8 mouse cellular contexts compared by ENCODE assay signal in genomic region chr7:110061199-110061751, GRCm38 (mm10). TPM values are rescaled to one million over a fixed set of nuclear protein-coding genes. Genes with fewer than 3 reads are reported as not detected.
DNase-seq lines count a peak whose midpoint lies in the region; ATAC-seq and TF ChIP-seq lines count a peak whose summit lies in the region.

TSS of gene Zfp143 (plus strand) at chr7:110061217.

- H3K27ac ChIP-seq in embryonic facial prominence, embryonic 13.5 days = peak within 1 kb of the TSS; percentile 100
- peak within 1 kb of the TSS; percentile 99 for H3K27ac ChIP-seq in kidney, adult 2 months (ENCODE audit: insufficient read depth, low read depth, low read length)
- H3K27ac ChIP-seq in limb, embryonic 12.5 days = peak within 1 kb of the TSS; percentile 100
- peak within 1 kb of the TSS; percentile 99 for H3K27ac ChIP-seq in midbrain, embryonic 15.5 days
- peak within 1 kb of the TSS; percentile 99 for H3K27ac ChIP-seq in spleen, adult 2 months (ENCODE audit: insufficient read depth, low read length)

- WGBS in embryonic facial prominence, embryonic 13.5 days = under 1% methylated on average over 34 of the region's 34 CpGs
- under 1% methylated on average over 34 of the region's 34 CpGs for WGBS in kidney, adult 2 months
- WGBS in limb, embryonic 12.5 days = under 1% methylated on average over 34 of the region's 34 CpGs
- WGBS in midbrain, embryonic 15.5 days = under 1% methylated on average over 34 of the region's 34 CpGs
- WGBS in spleen, adult 2 months = under 1% methylated on average over 34 of the region's 34 CpGs

- DNase-seq in 3134 (ENCODE audit: extremely low read depth, insufficient read length, low spot score) = peak; percentile 99
- DNase-seq in adrenal gland, postnatal 36 days = peak; percentile 100
- peak; percentile 100 for DNase-seq in heart, adult 18-20 months
- peak; percentile 100 for DNase-seq in kidney, adult 2 months
- peak; percentile 100 for DNase-seq in spleen, adult 2 months (ENCODE audit: low read depth in 1 of 2, low spot score in 2 of 2)

- peak within 1 kb of the TSS; percentile 67 for H3K4me2 ChIP-seq in embryonic facial prominence, embryonic 13.5 days
- H3K4me2 ChIP-seq in limb, embryonic 12.5 days = peak within 1 kb of the TSS; percentile 67
- H3K4me2 ChIP-seq in midbrain, embryonic 15.5 days = peak within 1 kb of the TSS; percentile 62

- H3K4me3 ChIP-seq in embryonic facial prominence, embryonic 13.5 days = peak within 1 kb of the TSS; percentile 80
- peak within 1 kb of the TSS; percentile 99 for H3K4me3 ChIP-seq in kidney, adult 2 months (ENCODE audit: insufficient read depth, low read depth, low read length)
- H3K4me3 ChIP-seq in limb, embryonic 12.5 days (replicated peaks) = peak within 1 kb of the TSS; percentile 80
- H3K4me3 ChIP-seq in midbrain, embryonic 15.5 days = peak within 1 kb of the TSS; percentile 74
- peak within 1 kb of the TSS; percentile 88 for H3K4me3 ChIP-seq in spleen, adult 2 months (ENCODE audit: extremely low read depth, insufficient read depth, insufficient read length)

- peak; percentile 80 for TF ChIP-seq POLR2A in kidney, adult 2 months (IDR thresholded peaks at IDR 0.05; ENCODE audit: low read depth, low read length)
- peak; percentile 79 for TF ChIP-seq POLR2A in spleen, adult 2 months (IDR thresholded peaks at IDR 0.05; ENCODE audit: low read depth, low read length)

- ATAC-seq in embryonic facial prominence, embryonic 13.5 days (ENCODE audit: insufficient number of reproducible peaks, insufficient read depth, low FRiP score, low TSS enrichment, low read depth) = peak; percentile 99
- ATAC-seq in limb, embryonic 12.5 days (ENCODE audit: insufficient number of reproducible peaks, insufficient read depth, low FRiP score, low TSS enrichment, low read depth) = peak; percentile 99
- ATAC-seq in midbrain, embryonic 15.5 days (replicated peaks) = peak; percentile 99

- H3K9me3 ChIP-seq in embryonic facial prominence, embryonic 13.5 days = no peaks in the 10 kb centered on the region
- no peaks in the 10 kb centered on the region for H3K9me3 ChIP-seq in limb, embryonic 12.5 days
- no peaks in the 10 kb centered on the region for H3K9me3 ChIP-seq in midbrain, embryonic 15.5 days

- peaks cover 25% of the 10 kb centered on the region for H3K36me3 ChIP-seq in embryonic facial prominence, embryonic 13.5 days
- no peaks in the 10 kb centered on the region; the same call in 1 of the 2 replicates for H3K36me3 ChIP-seq in kidney, adult 2 months (ENCODE audit: control insufficient read depth, insufficient read depth, low read length)
- H3K36me3 ChIP-seq in limb, embryonic 12.5 days = peaks cover 32% of the 10 kb centered on the region
- H3K36me3 ChIP-seq in midbrain, embryonic 15.5 days (replicated peaks) = peaks cover 6% of the 10 kb centered on the region; the same call in 1 of the 2 replicates
- no peaks in the 10 kb centered on the region; the same call in 1 of the 2 replicates for H3K36me3 ChIP-seq in spleen, adult 2 months (ENCODE audit: control insufficient read depth, insufficient read depth, low read length)

- H3K9ac ChIP-seq in embryonic facial prominence, embryonic 13.5 days = peak within 1 kb of the TSS; percentile 96
- peak within 1 kb of the TSS; percentile 98 for H3K9ac ChIP-seq in limb, embryonic 12.5 days (replicated peaks)
- peak within 1 kb of the TSS; percentile 95 for H3K9ac ChIP-seq in midbrain, embryonic 15.5 days

- no peak for TF ChIP-seq CTCF in kidney, adult 2 months (conservative IDR thresholded peaks at IDR 0.05; ENCODE audit: insufficient read depth, insufficient read length, low read depth, low read length)
- no peak for TF ChIP-seq CTCF in spleen, adult 2 months (IDR thresholded peaks at IDR 0.05; ENCODE audit: extremely low read depth, insufficient read depth, insufficient read length, insufficient replicate concordance)

- peaks cover 11% of the 10 kb centered on the region for H3K4me1 ChIP-seq in embryonic facial prominence, embryonic 13.5 days
- H3K4me1 ChIP-seq in kidney, adult 2 months (ENCODE audit: control insufficient read depth, insufficient read depth, low read length) = peaks cover 5% of the 10 kb centered on the region; the same call in 1 of the 2 replicates
- H3K4me1 ChIP-seq in limb, embryonic 12.5 days (replicated peaks) = peaks cover 10% of the 10 kb centered on the region
- peaks cover 17% of the 10 kb centered on the region for H3K4me1 ChIP-seq in midbrain, embryonic 15.5 days
- peaks cover 2% of the 10 kb centered on the region; the same call in 1 of the 2 replicates for H3K4me1 ChIP-seq in spleen, adult 2 months (ENCODE audit: control insufficient read depth, insufficient read depth, insufficient read length)

- no peaks in the 10 kb centered on the region for H3K27me3 ChIP-seq in embryonic facial prominence, embryonic 13.5 days
- no peaks in the 10 kb centered on the region for H3K27me3 ChIP-seq in kidney, adult 2 months (replicated peaks; ENCODE audit: control insufficient read depth, insufficient read depth, low read length)
- H3K27me3 ChIP-seq in limb, embryonic 12.5 days = no peaks in the 10 kb centered on the region
- H3K27me3 ChIP-seq in midbrain, embryonic 15.5 days (replicated peaks) = no peaks in the 10 kb centered on the region
- no peaks in the 10 kb centered on the region for H3K27me3 ChIP-seq in spleen, adult 2 months (ENCODE audit: control insufficient read depth, insufficient read depth, low read length)

RNA-seq across cellular contexts. Expression of gene Zfp143, which starts in this region (rescaled TPM):
- 10 to 100 TPM; 11.1 to 13.1 TPM for total RNA-seq in adrenal gland, postnatal 36 days (2021)
- 18.0 and 19.8 TPM in 2 replicates for polyA plus RNA-seq in embryonic facial prominence, embryonic 13.5 days (2015; fragmentation: Nextera tagmentation; extraction: Ambion mirVana)
- 1 to 10 TPM; 6.8 to 7.6 TPM for total RNA-seq in heart, adult 18-20 months (2021)
- polyA plus RNA-seq in kidney, adult 2 months (2012; rRNA removed) = 7.5 and 9.4 TPM in 2 replicates
- polyA plus RNA-seq in limb, embryonic 12.5 days (2016; fragmentation: Nextera tagmentation; extraction: Ambion mirVana) = 21.6 and 24.3 TPM in 2 replicates
- 16.2 and 16.7 TPM in 2 replicates for polyA plus RNA-seq in midbrain, embryonic 15.5 days (2015; fragmentation: Nextera tagmentation; extraction: Ambion mirVana)
- polyA plus RNA-seq in spleen, adult 2 months (2012; rRNA removed) = 14.9 and 15.6 TPM in 2 replicates

Comparison
In these comparisons a context has a peak if more than half of its experiments do, and no peak if none do; other contexts are left out.
1. Peak in every context shown above with its lines: DNase-seq, ATAC-seq, H3K4me3 ChIP-seq and H3K27ac ChIP-seq.